Mouse (Mus musculus): ENCODE measurements around the gene Krt79. TPM values are rescaled to one million over a fixed set of nuclear protein-coding genes. Genes with fewer than 3 reads are reported as not detected.

Krt79 gene
- polyA plus RNA-seq, 1 experiment from 2014 or later = 0.42 TPM

- H3K27me3 ChIP-seq (ENCODE audit: insufficient read depth, low read length) = no peaks in the 10 kb centered on the region
- 23% methylated on average over 5 of the region's 5 CpGs for WGBS
These were observed 35.9 kb upstream of the Krt79 start for GRCm38 (mm10) chr15:101976023-101976422.

DNA sequence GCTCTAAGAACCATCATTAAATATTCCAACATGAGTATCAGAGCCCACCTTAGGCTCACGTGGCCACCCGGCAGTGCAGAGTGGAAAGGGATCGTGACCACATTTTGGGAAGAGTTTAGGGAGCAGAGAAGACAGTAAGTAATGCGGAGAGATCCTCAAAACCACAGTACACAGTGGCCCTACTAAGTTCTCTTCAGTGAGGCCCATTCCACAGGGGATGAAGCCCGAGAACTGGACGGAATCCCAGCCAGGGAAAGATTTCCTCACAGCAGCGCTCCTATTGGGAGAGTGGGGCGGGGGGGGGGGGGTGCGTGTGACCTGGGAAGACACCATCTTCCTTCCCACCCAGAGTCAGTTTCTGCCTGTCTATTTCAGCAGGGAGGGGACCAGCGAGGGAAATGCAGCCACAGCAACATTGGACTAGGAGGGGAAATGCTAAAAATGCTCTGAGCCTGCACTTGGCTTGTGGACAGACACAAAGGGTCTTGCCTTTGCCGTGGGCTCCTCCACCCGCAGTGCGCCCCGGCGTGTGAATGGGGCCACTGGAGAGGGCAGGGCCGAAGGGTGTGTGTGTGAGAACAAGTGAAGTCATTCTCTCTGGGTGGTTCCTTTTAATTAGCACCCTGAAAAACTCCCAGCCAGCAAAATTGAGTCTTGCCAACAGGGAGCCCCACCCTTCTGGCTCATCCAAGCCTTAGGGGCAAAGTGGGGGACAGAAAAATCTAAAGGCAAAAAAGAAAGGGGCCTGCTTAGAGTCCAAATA is 34.1 kb upstream of the Krt79 start:
- Histone ChIP-seq H3K4me2 (replicated peaks; ENCODE audit: low read depth, low read length) (no peak overlapping the region), H3K9me3 (ENCODE audit: low read length) (no peaks in the 10 kb centered on the region), H3K27ac (ENCODE audit: low read length) (no peak overlapping the region), H3K9ac (replicated peaks; ENCODE audit: low read length) (0 out of 2 replicates have a peak overlapping the region, but pooled peaks have one; percentile 1), H3K4me1 (ENCODE audit: insufficient read depth, low read length) (peaks cover 37% of the 10 kb centered on the region), H3K36me3 (ENCODE audit: insufficient read depth, low read length) (no peaks in the 10 kb centered on the region), H3K4me3 (ENCODE audit: low read length) (no peak overlapping the region), H3K27me3 (ENCODE audit: insufficient read depth, low read length) (no peaks in the 10 kb centered on the region)
- WGBS = 53% methylated on average over 16 of the region's 16 CpGs
- no peak for ATAC-seq (ENCODE audit: low FRiP score, low TSS enrichment)

More at GRCm38 (mm10) chr15:101976023-101976422, 35.9 kb upstream of the Krt79 start:
- Histone ChIP-seq H3K36me3 (ENCODE audit: insufficient read depth, low read length) (no peaks in the 10 kb centered on the region), H3K9ac (replicated peaks; ENCODE audit: low read length) (no peak overlapping the region; the same call in 1 of the 2 replicates), H3K4me3 (ENCODE audit: low read length) (no peak overlapping the region), H3K27ac (ENCODE audit: low read length) (peak overlapping the region; percentile 97), H3K4me2 (replicated peaks; ENCODE audit: low read depth, low read length) (no peak overlapping the region), H3K4me1 (ENCODE audit: insufficient read depth, low read length) (peaks cover 32% of the 10 kb centered on the region), H3K9me3 (ENCODE audit: low read length) (no peaks in the 10 kb centered on the region)
- ATAC-seq (ENCODE audit: low FRiP score, low TSS enrichment) = no peak

DNA sequence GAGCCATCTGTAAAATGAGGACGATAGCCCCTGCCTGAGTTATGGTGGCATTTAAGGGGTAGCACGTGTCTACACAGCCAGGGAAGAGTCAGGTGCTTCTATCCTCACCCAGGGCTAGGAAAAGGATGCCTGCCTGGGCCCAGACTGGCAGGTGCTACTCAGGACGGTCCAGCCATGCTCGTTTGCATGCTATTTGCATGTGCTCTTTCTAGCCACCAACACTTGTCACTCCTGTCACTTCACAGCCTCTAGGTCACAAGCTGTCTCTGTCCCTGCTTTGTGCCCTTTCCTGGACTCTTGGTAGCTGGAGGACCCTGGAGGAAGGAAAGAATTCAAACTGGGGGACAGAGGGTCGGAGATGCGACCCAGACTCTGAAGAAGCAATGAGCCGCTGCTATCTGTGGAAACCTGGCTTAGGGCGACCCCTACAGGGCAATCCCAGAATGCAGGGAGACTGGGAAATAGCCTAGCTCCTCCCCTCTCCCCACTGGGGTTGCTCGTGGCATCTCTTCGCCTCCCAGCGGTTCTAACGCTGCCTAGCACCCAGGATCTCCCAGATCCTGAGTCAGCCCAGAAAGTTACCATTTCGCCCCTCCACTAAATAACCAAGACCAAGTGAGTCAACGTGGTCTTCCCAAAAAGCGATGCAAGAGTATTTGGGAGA is 33.4 kb upstream of the Krt79 start:
- Histone ChIP-seq H3K4me2 (replicated peaks; ENCODE audit: low read depth, low read length) (no peak overlapping the region), H3K36me3 (ENCODE audit: insufficient read depth, low read length) (no peaks in the 10 kb centered on the region), H3K27me3 (ENCODE audit: insufficient read depth, low read length) (no peaks in the 10 kb centered on the region), H3K9ac (replicated peaks; ENCODE audit: low read length) (0 out of 2 replicates have a peak overlapping the region, but pooled peaks have one; percentile 11), H3K4me3 (ENCODE audit: low read length) (no peak overlapping the region), H3K9me3 (ENCODE audit: low read length) (no peaks in the 10 kb centered on the region), H3K4me1 (ENCODE audit: insufficient read depth, low read length) (peaks cover 37% of the 10 kb centered on the region), H3K27ac (ENCODE audit: low read length) (no peak overlapping the region)
- 11% methylated on average over 15 of the region's 15 CpGs for WGBS
- no peak for ATAC-seq (ENCODE audit: low FRiP score, low TSS enrichment)

DNA sequence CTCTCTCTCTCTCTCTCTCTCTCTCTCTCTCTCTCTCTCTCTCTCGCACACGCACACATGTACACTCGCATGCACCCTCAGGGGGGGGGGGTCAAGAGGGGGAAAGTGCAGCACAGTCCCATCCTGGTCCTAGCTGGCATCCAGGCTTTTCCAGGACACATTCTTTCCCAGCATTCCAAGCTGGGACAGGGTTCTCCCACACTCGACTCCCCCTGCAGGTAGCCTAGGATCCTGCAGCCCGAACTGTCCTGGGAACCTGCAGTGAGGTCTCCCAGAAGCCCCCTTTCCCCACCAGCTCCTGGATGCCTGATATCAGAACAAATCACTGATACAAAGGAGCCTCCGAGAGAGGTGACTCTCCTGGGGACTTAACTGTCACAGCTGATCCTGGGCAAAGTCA is 30.4 kb upstream of the Krt79 start:
- Histone ChIP-seq H3K9me3 (ENCODE audit: low read length) (no peaks in the 10 kb centered on the region), H3K4me1 (ENCODE audit: insufficient read depth, low read length) (peaks cover 8% of the 10 kb centered on the region; the same call in 1 of the 2 replicates), H3K4me3 (ENCODE audit: low read length) (no peak overlapping the region), H3K4me2 (replicated peaks; ENCODE audit: low read depth, low read length) (no peak overlapping the region), H3K36me3 (ENCODE audit: insufficient read depth, low read length) (no peaks in the 10 kb centered on the region), H3K9ac (replicated peaks; ENCODE audit: low read length) (peak overlapping the region; percentile 9; the same call in 1 of the 2 replicates), H3K27ac (ENCODE audit: low read length) (no peak overlapping the region), H3K27me3 (ENCODE audit: insufficient read depth, low read length) (no peaks in the 10 kb centered on the region)
- no peak for ATAC-seq (ENCODE audit: low FRiP score, low TSS enrichment)
- WGBS = 6% methylated on average over 3 of the region's 6 CpGs

DNA sequence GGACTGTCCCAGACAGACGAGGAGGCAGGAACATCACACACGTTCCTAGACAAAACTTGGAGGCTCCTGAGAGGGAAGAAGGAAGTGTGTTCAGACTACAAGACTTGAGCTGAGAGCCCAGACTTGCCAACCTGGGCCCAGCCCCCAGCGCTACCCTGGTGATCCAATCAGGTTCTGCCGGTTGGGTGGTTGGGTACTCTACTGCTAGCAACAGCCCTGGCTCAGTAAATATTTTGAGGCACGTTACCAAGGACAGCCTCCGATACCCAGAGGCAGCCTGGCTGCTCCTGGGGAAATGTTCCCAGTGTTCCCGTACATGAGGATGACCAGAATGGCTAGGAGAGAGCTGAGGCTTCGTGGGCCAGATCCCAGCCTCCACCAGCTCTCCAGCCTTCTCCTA is 26.7 kb upstream of the Krt79 start:
- H3K27ac ChIP-seq (ENCODE audit: low read length) = no peak overlapping the region
- no peak for ATAC-seq (ENCODE audit: low FRiP score, low TSS enrichment)
- H3K4me1 ChIP-seq (ENCODE audit: insufficient read depth, low read length) = 0 out of 2 replicates have a peak, but pooled peaks cover 6% of the 10 kb centered on the region
- no peaks in the 10 kb centered on the region for H3K27me3 ChIP-seq (ENCODE audit: insufficient read depth, low read length)
- H3K9ac ChIP-seq (replicated peaks; ENCODE audit: low read length) = no peak overlapping the region
- no peaks in the 10 kb centered on the region for H3K36me3 ChIP-seq (ENCODE audit: insufficient read depth, low read length)
- H3K4me2 ChIP-seq (replicated peaks; ENCODE audit: low read depth, low read length) = no peak overlapping the region
- 72% methylated on average over 8 of the region's 8 CpGs for WGBS
- no peak overlapping the region for H3K4me3 ChIP-seq (ENCODE audit: low read length)
- no peaks in the 10 kb centered on the region for H3K9me3 ChIP-seq (ENCODE audit: low read length)

DNA sequence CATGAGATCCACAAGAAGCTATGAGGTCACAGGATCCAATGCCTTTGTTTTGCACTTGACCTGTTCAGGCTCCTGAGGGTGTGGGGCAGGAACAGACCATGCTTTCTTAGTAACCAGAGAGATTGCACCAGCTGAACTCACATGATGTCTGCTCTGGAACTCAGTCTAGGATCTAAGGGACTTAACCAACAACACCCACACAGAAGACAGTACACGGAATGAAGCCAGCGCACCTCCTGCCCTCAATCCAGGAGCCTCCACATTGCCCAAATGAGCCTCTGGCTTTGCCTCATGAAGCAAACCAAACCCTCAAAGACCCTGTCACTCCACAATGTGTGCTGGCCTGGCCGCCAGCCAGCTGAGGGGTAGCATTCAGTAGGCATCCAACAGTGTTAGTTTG is 18.8 kb upstream of the Krt79 start:
- Histone ChIP-seq H3K4me2 (replicated peaks; ENCODE audit: low read depth, low read length) (no peak overlapping the region), H3K4me3 (ENCODE audit: low read length) (no peak overlapping the region), H3K27me3 (ENCODE audit: insufficient read depth, low read length) (no peaks in the 10 kb centered on the region), H3K9me3 (ENCODE audit: low read length) (no peaks in the 10 kb centered on the region), H3K9ac (replicated peaks; ENCODE audit: low read length) (no peak overlapping the region), H3K36me3 (ENCODE audit: insufficient read depth, low read length) (no peaks in the 10 kb centered on the region), H3K27ac (ENCODE audit: low read length) (no peak overlapping the region), H3K4me1 (ENCODE audit: insufficient read depth, low read length) (no peaks in the 10 kb centered on the region)
- WGBS = 75% methylated on average over 3 of the region's 3 CpGs
- ATAC-seq (ENCODE audit: low FRiP score, low TSS enrichment) = no peak

- Histone ChIP-seq H3K27me3 (ENCODE audit: insufficient read depth, low read length) (no peaks in the 10 kb centered on the region), H3K4me1 (ENCODE audit: insufficient read depth, low read length) (no peaks in the 10 kb centered on the region), H3K4me3 (ENCODE audit: low read length) (no peak within 1 kb of the TSS), H3K4me2 (replicated peaks; ENCODE audit: low read depth, low read length) (no peak within 1 kb of the TSS), H3K9me3 (ENCODE audit: low read length) (no peaks in the 10 kb centered on the region), H3K27ac (ENCODE audit: low read length) (no peak within 1 kb of the TSS), H3K9ac (replicated peaks; ENCODE audit: low read length) (no peak within 1 kb of the TSS), H3K36me3 (ENCODE audit: insufficient read depth, low read length) (no peaks in the 10 kb centered on the region)
- no peak for ATAC-seq (ENCODE audit: low FRiP score, low TSS enrichment)
- WGBS = 84% methylated on average over 9 of the region's 9 CpGs
These were observed 14.1 kb upstream of the Krt79 start, which contains the start of gene Krt78 for GRCm38 (mm10) chr15:101954187-101954586. Krt78 (minus strand) TSS chr15:101954287.

GRCm38 (mm10) chr15:101952733-101953474 is 12.8 kb upstream of the Krt79 start:
- Histone ChIP-seq H3K4me2 (replicated peaks; ENCODE audit: low read depth, low read length) (no peak overlapping the region), H3K9ac (replicated peaks; ENCODE audit: low read length) (no peak overlapping the region), H3K36me3 (ENCODE audit: insufficient read depth, low read length) (no peaks in the 10 kb centered on the region), H3K4me1 (ENCODE audit: insufficient read depth, low read length) (no peaks in the 10 kb centered on the region), H3K27ac (ENCODE audit: low read length) (no peak overlapping the region), H3K9me3 (ENCODE audit: low read length) (no peaks in the 10 kb centered on the region), H3K27me3 (ENCODE audit: insufficient read depth, low read length) (no peaks in the 10 kb centered on the region), H3K4me3 (ENCODE audit: low read length) (no peak overlapping the region)
- WGBS = 79% methylated on average over 7 of the region's 7 CpGs
- ATAC-seq (ENCODE audit: low FRiP score, low TSS enrichment) = no peak

DNA sequence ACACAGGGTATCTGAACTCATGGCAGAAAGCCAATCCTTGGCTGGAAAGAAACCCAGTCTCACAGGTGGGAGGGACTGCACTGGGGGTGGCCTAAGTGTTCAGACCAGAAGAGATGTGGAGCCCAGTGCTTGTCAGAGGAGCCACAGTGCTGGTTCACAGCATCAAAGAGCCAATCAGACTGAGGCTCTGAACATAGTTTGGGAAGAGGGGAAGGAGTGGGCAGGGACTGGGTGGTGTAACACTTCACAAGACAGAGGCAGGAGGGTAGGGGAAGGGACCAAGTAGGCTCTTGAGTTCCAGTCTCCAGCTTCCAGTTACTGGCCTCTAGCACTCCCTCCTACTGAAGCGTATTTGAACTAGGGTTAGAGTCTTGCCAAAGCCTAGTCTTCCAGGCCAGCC is 5.3 kb upstream of the Krt79 start:
- Histone ChIP-seq H3K9me3 (ENCODE audit: low read length) (no peaks in the 10 kb centered on the region), H3K27me3 (ENCODE audit: insufficient read depth, low read length) (no peaks in the 10 kb centered on the region), H3K36me3 (ENCODE audit: insufficient read depth, low read length) (no peaks in the 10 kb centered on the region), H3K4me3 (ENCODE audit: low read length) (no peak overlapping the region), H3K9ac (replicated peaks; ENCODE audit: low read length) (no peak overlapping the region), H3K4me2 (replicated peaks; ENCODE audit: low read depth, low read length) (no peak overlapping the region), H3K27ac (ENCODE audit: low read length) (no peak overlapping the region), H3K4me1 (ENCODE audit: insufficient read depth, low read length) (peaks cover 13% of the 10 kb centered on the region)
- WGBS = 93% methylated on average over 1 of the region's 1 CpGs
- ATAC-seq (ENCODE audit: low FRiP score, low TSS enrichment) = no peak
